Mouse (Mus musculus) right cerebral cortex, adult 2 months (tissue): ENCODE measurements around the gene Sh3bp5.

Experiments
- DNase-seq, 2 experiments: peaks; one replicate each; pipeline ENCODE4 v3.0.0; 2021 to 2022; ENCODE audit warnings: low spot score in 2 of 2

The Sh3bp5 gene

GRCm38 (mm10) chr14:31408666-31409065 is 27.2 kb downstream of the Sh3bp5 start:
- DNase-seq, result no peak

GRCm38 (mm10) chr14:31407911-31408604 is 27.8 kb downstream of the Sh3bp5 start:
- DNase-seq, result no peak

- no peak for DNase-seq
Measured at GRCm38 (mm10) chr14:31407208-31407607, 28.7 kb downstream of the Sh3bp5 start.

- no peak for DNase-seq
Measured at GRCm38 (mm10) chr14:31406154-31406810, 29.6 kb downstream of the Sh3bp5 start.

GRCm38 (mm10) chr14:31405652-31406051 is 30.2 kb downstream of the Sh3bp5 start:
- no peak for DNase-seq

- DNase-seq, result no peak
Measured at GRCm38 (mm10) chr14:31404663-31405062, 31.2 kb downstream of the Sh3bp5 start.

- DNase-seq, result no peak
Measured at GRCm38 (mm10) chr14:31403995-31404394, 31.9 kb downstream of the Sh3bp5 start.

GRCm38 (mm10) chr14:31403556-31403955 is 32.3 kb downstream of the Sh3bp5 start:
- DNase-seq, result no peak

- DNase-seq, result no peak
Measured at GRCm38 (mm10) chr14:31402693-31403092, 33.2 kb downstream of the Sh3bp5 start.

- DNase-seq, result no peak
Measured at GRCm38 (mm10) chr14:31401918-31402427, 33.9 kb downstream of the Sh3bp5 start.

- DNase-seq, result no peak
Measured at GRCm38 (mm10) chr14:31400896-31401295, 35.0 kb downstream of the Sh3bp5 start.

GRCm38 (mm10) chr14:31400246-31400645 is 35.6 kb downstream of the Sh3bp5 start:
- no peak for DNase-seq

- DNase-seq, result no peak
Measured at GRCm38 (mm10) chr14:31399271-31399670, 36.6 kb downstream of the Sh3bp5 start.

- no peak for DNase-seq
Measured at GRCm38 (mm10) chr14:31398819-31399218, 37.1 kb downstream of the Sh3bp5 start.

- no peak for DNase-seq
Measured at GRCm38 (mm10) chr14:31397791-31398595, 37.9 kb downstream of the Sh3bp5 start.

GRCm38 (mm10) chr14:31397353-31397752 is 38.5 kb downstream of the Sh3bp5 start:
- DNase-seq, result no peak

GRCm38 (mm10) chr14:31396428-31396827 is 39.5 kb downstream of the Sh3bp5 start:
- DNase-seq, result no peak

- no peak for DNase-seq
Measured at GRCm38 (mm10) chr14:31395629-31396199, 40.2 kb downstream of the Sh3bp5 start.

GRCm38 (mm10) chr14:31394822-31395532 is 40.9 kb downstream of the Sh3bp5 start:
- DNase-seq, result no peak

GRCm38 (mm10) chr14:31393936-31394630 is 41.8 kb downstream of the Sh3bp5 start:
- DNase-seq, result no peak

- no peak for DNase-seq
Measured at GRCm38 (mm10) chr14:31393546-31393890, 42.4 kb downstream of the Sh3bp5 start.
